Mouse (Mus musculus): ENCODE measurements around the gene Slc2a1.

DNA sequence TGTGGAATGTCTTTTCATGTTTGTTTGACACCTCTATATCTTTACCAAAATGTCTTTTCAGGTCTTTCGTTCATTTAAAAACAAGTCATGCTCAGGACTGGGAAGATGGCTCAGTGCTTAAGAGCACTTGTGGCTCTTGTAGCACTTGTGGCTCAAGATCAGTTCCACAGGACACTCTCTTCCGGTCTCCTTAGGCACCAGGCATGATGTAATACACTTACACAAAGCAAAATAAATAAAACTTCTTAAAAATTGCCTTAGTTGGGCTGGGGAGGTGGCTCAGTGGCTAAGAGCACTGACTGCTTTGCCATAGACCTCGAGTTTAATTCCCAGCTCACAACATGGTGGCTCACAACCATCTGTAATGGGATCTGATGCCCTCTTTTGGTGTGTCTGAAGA lies 52.8 kb downstream of the Slc2a1 start:
- no peak for TF ChIP-seq POLR2A (IDR thresholded peaks at IDR 0.05; ENCODE audit: borderline replicate concordance, control insufficient read depth, low read depth, low read length)
- TF ChIP-seq CTCF (IDR thresholded peaks at IDR 0.05; ENCODE audit: control insufficient read depth, insufficient read depth, low read length) = no peak
